Mouse (Mus musculus): ENCODE results near the gene Vmn1r69. TPM values are rescaled to one million over a fixed set of nuclear protein-coding genes. Genes with fewer than 3 reads are reported as not detected.

Vmn1r69 gene
- polyA plus RNA-seq (2015; fragmentation: Nextera tagmentation; extraction: Ambion mirVana): not detected in 2 replicates

DNA sequence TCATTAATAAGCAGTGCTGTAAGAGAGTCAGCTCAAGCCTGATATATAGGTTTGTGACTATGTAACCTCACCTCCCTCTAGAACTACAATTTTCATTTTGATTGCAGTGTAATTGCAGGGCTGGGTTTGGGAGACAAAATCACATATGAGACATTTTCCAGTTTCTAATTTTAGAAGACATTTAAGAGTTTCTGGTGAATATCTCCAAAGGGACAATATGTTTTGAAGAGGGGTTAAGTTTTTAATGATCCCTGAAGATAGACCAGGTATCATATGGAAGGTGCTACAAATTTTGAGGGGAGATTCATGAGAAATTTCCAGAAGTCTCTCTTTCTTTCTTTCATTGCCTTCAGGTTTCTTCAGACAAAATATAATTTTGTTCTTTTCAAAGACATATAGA lies at the start of gene Vmn1r69:
Vmn1r69 (minus strand) TSS at position 101 of the 400 bp plus-strand sequence.
- Histone ChIP-seq H3K9ac (no peak within 1 kb of the TSS), H3K36me3 (no peaks in the 10 kb centered on the region), H3K4me1 (replicated peaks) (no peaks in the 10 kb centered on the region), H3K9me3 (replicated peaks) (no peaks in the 10 kb centered on the region), H3K27me3 (no peaks in the 10 kb centered on the region), H3K27ac (no peak within 1 kb of the TSS), H3K4me3 (replicated peaks) (no peak within 1 kb of the TSS), H3K4me2 (no peak within 1 kb of the TSS)
- ATAC-seq (ENCODE audit: low read depth): no peak
- DNase-seq: no peak

DNA sequence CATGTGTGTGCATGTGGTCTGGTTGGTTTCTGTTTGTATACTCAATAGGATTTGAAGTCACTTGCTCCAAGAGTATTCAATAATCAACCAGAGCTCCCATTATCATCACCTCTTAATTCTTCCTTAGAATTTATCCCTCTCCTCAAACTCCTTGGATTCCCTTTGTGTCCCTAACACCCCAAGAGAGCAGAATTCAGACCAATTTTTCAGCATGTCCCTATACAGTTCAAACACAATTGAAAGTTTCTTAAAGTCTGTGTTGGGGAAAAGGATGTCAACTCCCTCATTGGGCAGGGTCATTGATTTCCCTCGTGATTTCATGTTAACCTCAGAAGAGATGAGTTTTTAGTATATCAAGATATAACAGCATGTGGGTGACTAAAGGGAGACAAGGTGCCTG lies 17.8 kb upstream of the Vmn1r69 start, which contains the start of gene Vmn1r70:
Vmn1r70 (plus strand) TSS at position 301 of the 400 bp plus-strand sequence.
- ATAC-seq (ENCODE audit: low read depth) (no peak), DNase-seq (no peak)
- Histone ChIP-seq H3K4me2 (no peak within 1 kb of the TSS), H3K9ac (no peak within 1 kb of the TSS), H3K4me3 (replicated peaks) (no peak within 1 kb of the TSS), H3K4me1 (replicated peaks) (no peaks in the 10 kb centered on the region), H3K27me3 (no peaks in the 10 kb centered on the region), H3K36me3 (no peaks in the 10 kb centered on the region), H3K27ac (no peak within 1 kb of the TSS), H3K9me3 (replicated peaks) (peaks cover 6% of the 10 kb centered on the region; the same call in 1 of the 2 replicates)
- 41% methylated on average over 1 of the region's 1 CpGs for WGBS (ENCODE audit: insufficient replicate concordance)

DNA sequence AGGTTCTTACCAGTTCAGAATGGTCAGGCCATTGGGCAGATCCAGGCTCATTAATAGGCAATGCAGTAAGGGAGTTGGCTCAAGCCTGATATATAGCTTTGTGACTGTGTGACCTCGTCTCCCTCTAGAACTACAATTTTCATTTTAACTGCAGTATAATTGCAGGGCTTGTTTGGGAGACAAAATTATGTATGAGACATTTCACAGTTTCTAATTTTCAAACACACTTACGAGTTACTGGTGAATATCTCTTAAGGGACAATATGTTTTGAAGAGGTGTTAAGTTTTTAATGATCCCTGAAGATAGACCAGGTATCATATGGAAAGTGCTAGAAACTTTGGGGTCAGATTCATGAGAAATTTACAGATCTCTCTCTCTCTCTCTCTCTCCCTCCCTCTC lies 55.1 kb downstream of the Vmn1r69 start, which contains the start of gene Vmn1r68:
Vmn1r68 (minus strand) TSS at position 101 of the 400 bp plus-strand sequence.
- WGBS (ENCODE audit: insufficient replicate concordance): 42% methylated on average over 2 of the region's 2 CpGs

More for the DNA sequence above, 55.1 kb downstream of the Vmn1r69 start, which contains the start of gene Vmn1r68:
- ATAC-seq (ENCODE audit: low read depth) (no peak), DNase-seq (no peak)
- Histone ChIP-seq H3K27me3 (no peaks in the 10 kb centered on the region), H3K27ac (no peak within 1 kb of the TSS), H3K36me3 (no peaks in the 10 kb centered on the region), H3K4me1 (replicated peaks) (no peaks in the 10 kb centered on the region), H3K9me3 (replicated peaks) (no peaks in the 10 kb centered on the region), H3K4me2 (no peak within 1 kb of the TSS), H3K9ac (no peak within 1 kb of the TSS), H3K4me3 (replicated peaks) (no peak within 1 kb of the TSS)

Other genes starting within 250 kb of the Vmn1r69 start
- not detected in 2 replicates for gene Vmn1r67, start 170.3 kb downstream of the Vmn1r69 start, polyA plus RNA-seq (2015; fragmentation: Nextera tagmentation; extraction: Ambion mirVana)
- 2.7 and 3.4 TPM in 2 replicates for gene Zik1, start 118.3 kb downstream of the Vmn1r69 start, polyA plus RNA-seq (2015; fragmentation: Nextera tagmentation; extraction: Ambion mirVana)
- not detected in 2 replicates for gene Vmn1r68, start 55.2 kb downstream of the Vmn1r69 start, polyA plus RNA-seq (2015; fragmentation: Nextera tagmentation; extraction: Ambion mirVana)
- not detected in 2 replicates for gene Vmn1r70, start 17.9 kb upstream of the Vmn1r69 start, polyA plus RNA-seq (2015; fragmentation: Nextera tagmentation; extraction: Ambion mirVana)
- gene Nlrp4b, start 74.1 kb upstream of the Vmn1r69 start, polyA plus RNA-seq (2015; fragmentation: Nextera tagmentation; extraction: Ambion mirVana): not detected in 2 replicates
- not detected in 2 replicates for gene Vmn1r71, start 140.7 kb upstream of the Vmn1r69 start, polyA plus RNA-seq (2015; fragmentation: Nextera tagmentation; extraction: Ambion mirVana)

All from liver, embryonic 13.5 days (tissue).